Mouse (Mus musculus) liver, adult 2 months (tissue): Measurements from ENCODE around the gene Gpd1. TPM values are rescaled to one million over a fixed set of nuclear protein-coding genes. Genes with fewer than 3 reads are reported as not detected.

Experiments
- DNase-seq: peaks from one replicate; pipeline ENCODE4 v3.0.0-alpha.2; 2011; ENCODE audit warnings: low read depth, low spot score; ENCODE audit errors: extremely low read depth
- H3K27ac ChIP-seq: fragments of 200-500 bp; replicated peaks from 2 replicates; pipeline ENCODE4 v1.5.1; 2012; ENCODE audit warnings: low read depth, mild to moderate bottlenecking, control low read depth, inconsistent platforms, low read length; ENCODE audit not compliant: insufficient read depth
- H3K27me3 ChIP-seq: fragments of 200-500 bp; 2 replicates; pipeline ENCODE4 v1.6.1; 2012; ENCODE audit warnings: mild to moderate bottlenecking, moderate library complexity, low read length, inconsistent platforms; ENCODE audit not compliant: control insufficient read depth, insufficient read depth
- H3K36me3 ChIP-seq: fragments of 200-500 bp; 2 replicates; pipeline ENCODE4 v1.6.1; 2012; ENCODE audit warnings: low read length, inconsistent platforms; ENCODE audit not compliant: control insufficient read depth, insufficient read depth
- H3K4me1 ChIP-seq: fragments of 200-500 bp; 2 replicates; pipeline ENCODE4 v1.6.1; 2011; ENCODE audit warnings: low read length; ENCODE audit not compliant: control insufficient read depth, insufficient read depth
- H3K4me3 ChIP-seq: fragments of 200-500 bp; 2 replicates; pipeline ENCODE4 v1.5.1; 2011; ENCODE audit warnings: low read depth, mild to moderate bottlenecking, control low read depth, low read length, moderate library complexity; ENCODE audit not compliant: insufficient read depth
- H3K79me2 ChIP-seq: fragments of 200-500 bp; 2 replicates; pipeline ENCODE4 v1.6.1; 2012; ENCODE audit warnings: inconsistent platforms, mild to moderate bottlenecking, low read length, moderate library complexity; ENCODE audit not compliant: control insufficient read depth, insufficient read depth
- H3K9ac ChIP-seq: fragments of 200-500 bp; 2 replicates; pipeline ENCODE4 v1.6.1; 2012; ENCODE audit warnings: low read depth, mild to moderate bottlenecking, control low read depth, inconsistent platforms, low read length
- CTCF ChIP-seq: fragments of 200-500 bp; IDR thresholded peaks from 2 replicates; pipeline ENCODE4 v1.5.1; 2011; ENCODE audit warnings: low read depth, low read length, control low read depth
- POLR2A ChIP-seq: fragments of 200-500 bp; IDR thresholded peaks from 2 replicates; pipeline ENCODE4 v1.6.1; 2011; ENCODE audit warnings: low read length, control low read depth; ENCODE audit not compliant: insufficient read depth; ENCODE audit errors: extremely low read depth
- WGBS: fragments of 180-500 bp; shearing (Covaris S2); methylation state at CpG from one replicate; pipeline ENCODE4 v1.1.7; 2018; 5-methylcytosine and 5-hydroxymethylcytosine counted together
- polyA plus RNA-seq: library from polyadenylated mRNA; depleted of rRNA; stranded (reverse); fragments of >200 nt; gene quantifications from 2 replicates; pipeline ENCODE4 v1.2.3, GENCODE M21; 2012
- total RNA-seq: library from RNA; depleted of rRNA; stranded (reverse); fragments of >200 nt; gene quantifications from 2 replicates; pipeline ENCODE4 v1.2.3, GENCODE M21; 2014

Gpd1 gene
- total and polyA plus RNA-seq, 2 experiments = 151 to 233 TPM

DNA sequence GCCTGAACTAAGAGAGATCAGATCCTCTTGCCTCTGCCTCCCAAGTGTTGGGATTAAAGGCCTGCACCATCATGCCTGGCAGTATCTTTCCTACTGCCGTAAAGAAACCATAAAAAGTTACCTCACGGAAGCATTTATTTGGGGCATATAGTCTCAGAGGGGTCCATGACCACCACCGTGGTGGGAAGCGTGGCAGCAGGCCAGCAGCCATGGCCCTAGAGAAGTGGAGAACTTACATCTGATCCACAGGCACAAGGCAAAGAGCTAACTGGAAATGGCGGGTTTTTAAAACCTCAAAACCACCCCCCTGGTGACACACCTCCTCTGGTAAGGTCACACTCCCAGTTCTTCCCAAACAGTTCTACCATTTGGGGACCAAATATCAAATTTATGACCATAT lies 10.9 kb downstream of the Gpd1 start:
- no peak for TF ChIP-seq POLR2A
- no peak for TF ChIP-seq CTCF
- H3K36me3 ChIP-seq = peaks cover 5% of the 10 kb centered on the region; the same call in 1 of the 2 replicates
- 95% methylated on average over 5 of the region's 5 CpGs for WGBS
- H3K9ac ChIP-seq = no peak overlapping the region
- no peaks in the 10 kb centered on the region for H3K27me3 ChIP-seq
- peaks cover 17% of the 10 kb centered on the region for H3K4me1 ChIP-seq
- no peak overlapping the region for H3K27ac ChIP-seq
- no peak overlapping the region for H3K4me3 ChIP-seq
- no peak for DNase-seq
- H3K79me2 ChIP-seq = peaks cover 2% of the 10 kb centered on the region; the same call in 1 of the 2 replicates

DNA sequence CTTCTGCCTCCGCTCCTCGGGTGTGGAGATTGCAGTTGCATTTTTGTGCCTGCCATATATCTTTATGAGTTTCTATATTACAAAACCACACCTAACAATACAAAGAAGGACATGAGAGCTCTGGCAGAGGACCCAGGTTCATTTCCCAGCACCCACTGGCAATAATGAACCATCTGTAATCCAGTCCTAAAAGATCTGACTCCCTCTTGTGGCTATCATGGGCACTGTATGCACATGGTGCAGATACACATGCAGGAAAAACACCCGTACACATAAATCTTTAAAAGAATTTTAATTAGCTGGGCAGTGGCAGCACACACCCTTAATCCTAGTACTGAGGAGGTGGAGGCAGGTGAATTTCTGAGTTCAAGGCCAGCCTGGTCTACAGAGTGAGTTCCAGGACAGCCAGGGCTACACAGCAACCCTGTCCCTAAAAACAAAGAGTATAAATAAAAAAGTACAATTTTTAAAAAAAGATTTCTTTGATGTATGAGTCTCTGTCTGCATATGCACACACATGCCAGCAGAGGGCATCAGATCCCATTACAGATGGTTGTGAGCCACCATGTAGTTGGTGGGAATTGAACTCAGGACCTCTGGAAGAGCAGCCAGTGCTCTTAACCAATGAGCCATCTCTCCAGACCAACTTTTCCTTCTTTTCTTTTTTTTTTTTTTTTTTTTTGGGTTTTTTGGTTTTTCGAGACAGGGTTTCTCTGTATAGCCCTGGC lies 11.9 kb downstream of the Gpd1 start:
- H3K4me3 ChIP-seq = no peak overlapping the region
- no peak overlapping the region for H3K9ac ChIP-seq
- no peaks in the 10 kb centered on the region for H3K27me3 ChIP-seq
- DNase-seq = no peak
- H3K79me2 ChIP-seq = peaks cover 2% of the 10 kb centered on the region; the same call in 1 of the 2 replicates
- H3K36me3 ChIP-seq = peaks cover 5% of the 10 kb centered on the region; the same call in 1 of the 2 replicates
- H3K4me1 ChIP-seq = peaks cover 10% of the 10 kb centered on the region
- WGBS = 96% methylated on average over 4 of the region's 4 CpGs
- H3K27ac ChIP-seq = no peak overlapping the region
- TF ChIP-seq CTCF (peak; percentile 14; the same call in 1 of the 2 replicates), POLR2A (no peak)

DNA sequence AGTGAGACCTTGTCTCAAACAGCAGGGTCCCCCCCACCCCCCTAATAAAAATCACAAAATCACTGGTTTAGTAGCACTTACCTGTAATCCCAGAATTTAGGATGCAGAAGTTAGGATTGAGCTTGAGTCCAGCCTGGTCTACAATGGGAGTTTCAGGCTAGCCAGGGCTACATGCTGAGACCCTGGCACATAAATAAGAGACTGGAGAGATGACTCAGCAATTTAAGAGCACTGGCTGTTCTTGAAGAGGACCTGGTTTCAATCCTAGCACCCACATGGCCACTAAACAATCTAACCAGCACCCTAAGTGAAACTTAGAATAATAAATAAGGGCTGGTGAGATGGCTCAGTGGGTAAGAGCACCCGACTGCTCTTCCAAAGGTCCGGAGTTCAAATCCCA lies 13.9 kb downstream of the Gpd1 start:
- 100% methylated on average over 2 of the region's 2 CpGs for WGBS
- H3K79me2 ChIP-seq = peaks cover 2% of the 10 kb centered on the region; the same call in 1 of the 2 replicates
- peaks cover 3% of the 10 kb centered on the region; the same call in 1 of the 2 replicates for H3K4me1 ChIP-seq
- H3K27ac ChIP-seq = no peak overlapping the region
- no peak overlapping the region for H3K4me3 ChIP-seq
- no peaks in the 10 kb centered on the region for H3K27me3 ChIP-seq
- peaks cover 5% of the 10 kb centered on the region; the same call in 1 of the 2 replicates for H3K36me3 ChIP-seq
- no peak overlapping the region for H3K9ac ChIP-seq
- TF ChIP-seq CTCF = no peak
- TF ChIP-seq POLR2A = no peak
- DNase-seq = no peak

DNA sequence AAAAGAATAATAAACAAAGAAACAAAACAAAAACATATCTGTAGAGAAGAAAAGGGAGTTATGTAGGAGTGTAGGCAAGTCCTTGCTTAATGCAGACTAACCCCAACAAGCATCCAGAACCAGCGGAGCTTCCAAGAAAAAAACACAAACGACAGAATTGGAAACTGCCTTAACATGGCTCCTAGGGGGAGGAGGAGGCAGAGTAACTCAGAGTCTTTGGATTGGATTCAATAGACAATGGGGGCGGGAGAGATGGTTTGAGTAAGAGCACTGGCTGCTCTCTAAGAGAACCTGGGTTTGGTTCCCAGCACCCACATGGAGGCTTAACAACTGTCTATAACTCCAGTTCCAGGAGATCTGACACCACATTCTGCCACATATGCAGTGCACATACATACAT lies 14.4 kb downstream of the Gpd1 start:
- H3K4me1 ChIP-seq = peaks cover under 1% of the 10 kb centered on the region; the same call in 1 of the 2 replicates
- WGBS = 92% methylated on average over 3 of the region's 3 CpGs
- H3K9ac ChIP-seq = no peak overlapping the region
- H3K4me3 ChIP-seq = no peak overlapping the region
- H3K27me3 ChIP-seq = no peaks in the 10 kb centered on the region
- DNase-seq = no peak
- peaks cover 5% of the 10 kb centered on the region; the same call in 1 of the 2 replicates for H3K36me3 ChIP-seq
- H3K27ac ChIP-seq = no peak overlapping the region
- H3K79me2 ChIP-seq = peaks cover 2% of the 10 kb centered on the region; the same call in 1 of the 2 replicates
- TF ChIP-seq POLR2A = no peak
- TF ChIP-seq CTCF = no peak

DNA sequence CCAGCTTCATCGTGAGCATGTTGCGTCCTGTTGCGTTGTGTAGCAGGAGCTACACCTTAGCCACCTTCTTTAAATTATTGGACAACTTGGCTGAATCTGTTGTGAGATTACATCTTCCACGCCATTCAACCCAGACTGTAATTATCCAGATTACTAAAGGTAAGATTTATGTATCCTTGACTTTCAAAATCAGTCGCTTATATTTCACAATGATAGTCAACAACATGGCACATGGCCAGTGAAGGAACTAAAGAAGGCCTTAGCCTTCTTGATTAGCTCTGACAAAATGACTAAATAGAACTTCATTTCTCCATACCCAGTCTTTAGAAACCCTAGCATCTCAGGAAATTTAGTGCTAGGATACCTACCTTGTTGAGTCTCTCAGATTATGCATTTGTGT lies 15.9 kb downstream of the Gpd1 start:
- no peak for TF ChIP-seq POLR2A
- no peak for TF ChIP-seq CTCF
- DNase-seq = no peak
- 87% methylated on average over 5 of the region's 5 CpGs for WGBS
- Histone ChIP-seq H3K27ac (no peak overlapping the region), H3K27me3 (no peaks in the 10 kb centered on the region), H3K9ac (no peak overlapping the region), H3K4me1 (no peaks in the 10 kb centered on the region), H3K36me3 (peaks cover 3% of the 10 kb centered on the region; the same call in 1 of the 2 replicates), H3K4me3 (no peak overlapping the region), H3K79me2 (no peaks in the 10 kb centered on the region)

DNA sequence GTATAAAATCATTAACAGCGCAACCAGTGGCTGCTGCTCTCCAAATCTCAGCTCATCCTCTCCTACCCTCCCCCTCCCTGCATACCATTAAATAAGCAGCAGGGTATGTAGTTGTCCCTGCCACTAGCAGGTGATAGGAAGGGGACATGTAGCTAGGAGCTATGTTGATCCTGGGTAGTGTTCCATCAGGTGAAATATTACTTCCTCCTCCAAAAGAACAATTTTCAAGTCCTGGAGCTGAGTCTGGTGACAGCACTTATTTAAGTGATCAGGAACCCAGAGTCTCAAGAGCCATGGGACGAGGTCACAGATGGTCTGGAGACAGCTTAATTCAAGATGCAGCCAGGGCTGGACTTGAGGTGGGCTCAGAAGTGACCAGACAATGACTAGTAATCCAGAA lies 18.3 kb downstream of the Gpd1 start:
- WGBS = 98% methylated on average over 2 of the region's 2 CpGs
- TF ChIP-seq CTCF = no peak
- Histone ChIP-seq H3K27ac (no peak overlapping the region), H3K27me3 (no peaks in the 10 kb centered on the region), H3K36me3 (no peaks in the 10 kb centered on the region), H3K9ac (no peak overlapping the region), H3K4me1 (no peaks in the 10 kb centered on the region), H3K79me2 (no peaks in the 10 kb centered on the region), H3K4me3 (no peak overlapping the region)
- no peak for DNase-seq
